Mouse (Mus musculus) layer of hippocampus, adult 9-10 months (tissue): ENCODE measurements around the gene Tspan10.

Experiments
- DNase-seq: peaks from one replicate; pipeline ENCODE4 v3.0.0; 2022; ENCODE audit warnings: low spot score

Tspan10 gene

GRCm38 (mm10) chr11:120492878-120493203 lies 50.4 kb downstream of the Tspan10 start:
- no peak for DNase-seq

DNA sequence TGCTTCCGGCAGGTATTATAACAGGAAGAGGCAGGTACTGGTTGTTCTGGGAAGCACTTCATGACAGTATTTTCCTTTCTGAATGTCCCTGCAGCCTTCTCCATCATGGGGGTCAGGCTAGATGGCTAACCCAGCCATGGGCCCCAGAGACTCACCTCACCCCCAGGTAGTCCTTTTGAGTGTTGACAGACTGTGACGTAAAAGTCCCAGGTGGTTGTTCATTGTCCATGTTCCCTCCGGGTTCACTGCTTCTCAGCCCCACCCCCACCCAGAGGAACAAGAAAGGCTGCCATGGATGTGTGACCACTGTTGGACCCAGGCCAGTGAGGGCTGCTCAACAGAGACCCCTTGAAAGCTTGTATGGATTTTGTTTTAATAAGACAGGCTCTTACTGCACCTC lies 50.9 kb downstream of the Tspan10 start:
- no peak for DNase-seq

DNA sequence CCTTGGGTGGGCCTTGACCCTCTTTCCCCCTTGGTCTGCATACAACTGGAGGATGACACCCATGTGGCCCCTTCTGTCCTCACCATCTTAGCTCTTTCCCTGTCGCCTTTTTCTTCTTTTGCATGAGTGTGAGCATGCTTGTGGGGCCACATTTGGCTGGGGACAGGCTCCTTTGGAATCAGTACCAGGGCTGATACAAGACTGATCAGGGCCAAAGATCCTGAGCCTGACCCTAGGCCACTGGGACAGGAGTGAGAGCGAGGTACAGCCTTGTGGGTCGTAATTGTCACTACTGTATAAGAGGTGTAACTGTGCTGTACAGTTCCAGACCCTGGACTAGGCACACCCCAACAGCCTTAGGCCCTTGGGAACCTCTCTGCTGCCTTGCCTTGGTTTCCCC lies 51.5 kb downstream of the Tspan10 start:
- DNase-seq, result no peak
